Mouse (Mus musculus): ENCODE data around the gene Xylt1.

Gene Xylt1

GRCm38 (mm10) chr7:117516896-117517295 lies 136.1 kb downstream of the Xylt1 start:
- DNase-seq (ENCODE audit: low spot score): no peak

- DNase-seq (ENCODE audit: low spot score): no peak
These were observed 140.6 kb downstream of the Xylt1 start for GRCm38 (mm10) chr7:117521369-117521768.

GRCm38 (mm10) chr7:117522092-117522635 lies 141.4 kb downstream of the Xylt1 start:
- no peak for DNase-seq (ENCODE audit: low spot score)

GRCm38 (mm10) chr7:117524430-117525214 lies 143.8 kb downstream of the Xylt1 start:
- DNase-seq (ENCODE audit: low spot score): no peak

- DNase-seq (ENCODE audit: low spot score): no peak
These were observed 144.9 kb downstream of the Xylt1 start for GRCm38 (mm10) chr7:117525678-117526077.

- DNase-seq (ENCODE audit: low spot score): no peak
These were observed 145.8 kb downstream of the Xylt1 start for GRCm38 (mm10) chr7:117526570-117526969.

GRCm38 (mm10) chr7:117529787-117530655 lies 149.2 kb downstream of the Xylt1 start:
- DNase-seq (ENCODE audit: low spot score): no peak

GRCm38 (mm10) chr7:117532651-117533050 lies 151.9 kb downstream of the Xylt1 start:
- DNase-seq (ENCODE audit: low spot score): no peak

GRCm38 (mm10) chr7:117533164-117533563 lies 152.4 kb downstream of the Xylt1 start:
- no peak for DNase-seq (ENCODE audit: low spot score)

GRCm38 (mm10) chr7:117539931-117540330 lies 159.2 kb downstream of the Xylt1 start:
- no peak for DNase-seq (ENCODE audit: low spot score)

GRCm38 (mm10) chr7:117540413-117540812 lies 159.6 kb downstream of the Xylt1 start:
- DNase-seq (ENCODE audit: low spot score): no peak

- no peak for DNase-seq (ENCODE audit: low spot score)
These were observed 160.3 kb downstream of the Xylt1 start for GRCm38 (mm10) chr7:117541056-117541455.

GRCm38 (mm10) chr7:117541681-117542080 lies 160.9 kb downstream of the Xylt1 start:
- DNase-seq (ENCODE audit: low spot score): no peak

- no peak for DNase-seq (ENCODE audit: low spot score)
These were observed 162.3 kb downstream of the Xylt1 start for GRCm38 (mm10) chr7:117543041-117543440.

- peak; percentile 85 for DNase-seq (ENCODE audit: low spot score)
These were observed 163.3 kb downstream of the Xylt1 start for GRCm38 (mm10) chr7:117544126-117544525.

GRCm38 (mm10) chr7:117548301-117548700 lies 167.5 kb downstream of the Xylt1 start:
- no peak for DNase-seq (ENCODE audit: low spot score)

- DNase-seq (ENCODE audit: low spot score): no peak
These were observed 170.3 kb downstream of the Xylt1 start for GRCm38 (mm10) chr7:117550916-117551549.

GRCm38 (mm10) chr7:117553228-117553627 lies 172.4 kb downstream of the Xylt1 start:
- DNase-seq (ENCODE audit: low spot score): no peak

GRCm38 (mm10) chr7:117555735-117556134 lies 175.0 kb downstream of the Xylt1 start:
- no peak for DNase-seq (ENCODE audit: low spot score)

- DNase-seq (ENCODE audit: low spot score): no peak
These were observed 177.4 kb downstream of the Xylt1 start for GRCm38 (mm10) chr7:117558166-117558565.

GRCm38 (mm10) chr7:117559051-117559450 lies 178.3 kb downstream of the Xylt1 start:
- no peak for DNase-seq (ENCODE audit: low spot score)

- no peak for DNase-seq (ENCODE audit: low spot score)
These were observed 183.2 kb downstream of the Xylt1 start for GRCm38 (mm10) chr7:117563939-117564499.
